Mouse (Mus musculus): Measurements from ENCODE around the gene Taar8c.
"Not testable (repeated sequence)": the region's sequence is repeated elsewhere in the genome, so short reads cannot be mapped to it uniquely, and the experiment has no call there.

- TF ChIP-seq CTCF (IDR thresholded peaks at IDR 0.05; ENCODE audit: control insufficient read depth, insufficient read depth, low read length); POLR2A (IDR thresholded peaks at IDR 0.05; ENCODE audit: borderline replicate concordance, control insufficient read depth, low read depth, low read length): not testable (repeated sequence)
These were observed 7.7 kb upstream of the Taar8c start, which contains the start of gene Taar9 for GRCm38 (mm10) chr10:24109434-24109833.
